Mouse (Mus musculus) naive thymus-derived CD4-positive, alpha-beta T cell, adult 5 months (primary cell): ENCODE measurements around the gene Ttc39a. TPM values are rescaled to one million over a fixed set of nuclear protein-coding genes. Genes with fewer than 3 reads are reported as not detected.

Source experiments
- polyA plus RNA-seq: library from polyadenylated mRNA; unstranded; fragments of 100-300 nt; shearing (Covaris generic); gene quantifications from one replicate; pipeline ENCODE4 v1.2.1, GENCODE M21; 2017

Gene Ttc39a
- polyA plus RNA-seq: not detected

GRCm38 (mm10) chr4:109406486-109407175 is at the start of gene Ttc39a:
Gene Ttc39a (plus strand): TSS chr4:109406623.

GRCm38 (mm10) chr4:109484621-109485020 is 78.2 kb downstream of the Ttc39a start, which contains the start of gene Rnf11:
Gene Rnf11 (minus strand): TSS chr4:109484728.

Other genes starting within 250 kb of the Ttc39a start
- 270 TPM for gene Osbpl9, start 204.4 kb upstream of the Ttc39a start, polyA plus RNA-seq
- gene Calr4, start 172.1 kb upstream of the Ttc39a start, polyA plus RNA-seq: not detected
- gene Eps15, start 126.4 kb upstream of the Ttc39a start, polyA plus RNA-seq: 142 TPM
- 40.3 TPM for gene Rnf11, start 78.1 kb downstream of the Ttc39a start, polyA plus RNA-seq
- not detected for gene 4930522H14Rik, start 124.7 kb downstream of the Ttc39a start, polyA plus RNA-seq